Mouse (Mus musculus) midbrain, embryonic 12.5 days (tissue): ENCODE data around the gene Glis3. TPM values are rescaled to one million over a fixed set of nuclear protein-coding genes. Genes with fewer than 3 reads are reported as not detected.

Experiments used
- ATAC-seq: fragments of 200-750 bp; cut with Nextera tagmentation; 2 replicates; pipeline ENCODE4 v1.8.0; 2017; ENCODE audit warnings: low read depth, moderate TSS enrichment, moderate library complexity; ENCODE audit not compliant: low FRiP score
- H3K27ac ChIP-seq: fragments of 300-500 bp; sonication (generic); replicated peaks from 2 replicates; pipeline ENCODE4 v1.5.1; 2016; ENCODE audit warnings: mild to moderate bottlenecking
- H3K27me3 ChIP-seq: fragments of 300-500 bp; sonication (generic); 2 replicates; pipeline ENCODE4 v1.6.1; 2016; ENCODE audit warnings: mild to moderate bottlenecking
- H3K36me3 ChIP-seq: fragments of 300-500 bp; sonication (generic); 2 replicates; pipeline ENCODE4 v1.6.1; 2016
- H3K4me1 ChIP-seq: fragments of 300-500 bp; sonication (generic); 2 replicates; pipeline ENCODE4 v1.6.1; 2016
- H3K4me2 ChIP-seq: fragments of 300-500 bp; sonication (generic); replicated peaks from 2 replicates; pipeline ENCODE4 v1.6.1; 2016; ENCODE audit warnings: mild to moderate bottlenecking, moderate library complexity
- H3K4me3 ChIP-seq: fragments of 300-500 bp; sonication (generic); 2 replicates; pipeline ENCODE4 v1.5.1; 2016; ENCODE audit warnings: mild to moderate bottlenecking
- H3K9ac ChIP-seq: fragments of 300-500 bp; sonication (generic); replicated peaks from 2 replicates; pipeline ENCODE4 v1.6.1; 2016; ENCODE audit warnings: mild to moderate bottlenecking, moderate library complexity
- H3K9me3 ChIP-seq: fragments of 300-500 bp; sonication (generic); 2 replicates; pipeline ENCODE4 v1.6.1; 2016; ENCODE audit warnings: mild to moderate bottlenecking
- WGBS: fragments of 180-500 bp; shearing (Covaris S2); methylation state at CpG from one replicate; pipeline ENCODE4 v1.1.7; 2016; 5-methylcytosine and 5-hydroxymethylcytosine counted together
- polyA plus RNA-seq: library from polyadenylated mRNA; unstranded; fragments of >200 nt; fragmentation: Nextera tagmentation; extraction: Ambion mirVana; gene quantifications from 2 replicates; pipeline ENCODE4 v1.2.1, GENCODE M21; 2016

Glis3 gene
- polyA plus RNA-seq, 1 experiment from 2014 or later = 3.5 TPM

- 92% methylated on average over 11 of the region's 11 CpGs for WGBS
- no peak overlapping the region for H3K4me2 ChIP-seq
Measured at GRCm38 (mm10) chr19:28621608-28622505, 58.0 kb downstream of the Glis3 start.

GRCm38 (mm10) chr19:28617736-28618135 lies 62.1 kb downstream of the Glis3 start:
- H3K4me1 ChIP-seq = peaks cover 7% of the 10 kb centered on the region; the same call in 1 of the 2 replicates
- no peak overlapping the region for H3K4me2 ChIP-seq
- no peak overlapping the region for H3K4me3 ChIP-seq
- no peaks in the 10 kb centered on the region for H3K9me3 ChIP-seq
- no peak overlapping the region for H3K9ac ChIP-seq
- no peaks in the 10 kb centered on the region for H3K36me3 ChIP-seq
- WGBS = 88% methylated on average over 7 of the region's 7 CpGs
- peaks cover 31% of the 10 kb centered on the region for H3K27me3 ChIP-seq
- ATAC-seq = no peak
- no peak overlapping the region for H3K27ac ChIP-seq

More at GRCm38 (mm10) chr19:28621608-28622505, 58.0 kb downstream of the Glis3 start:
- Histone ChIP-seq H3K9ac (no peak overlapping the region), H3K27me3 (peaks cover 32% of the 10 kb centered on the region), H3K36me3 (no peaks in the 10 kb centered on the region), H3K9me3 (no peaks in the 10 kb centered on the region), H3K27ac (no peak overlapping the region), H3K4me1 (peaks cover 3% of the 10 kb centered on the region; the same call in 1 of the 2 replicates), H3K4me3 (no peak overlapping the region)
- ATAC-seq = no peak

DNA sequence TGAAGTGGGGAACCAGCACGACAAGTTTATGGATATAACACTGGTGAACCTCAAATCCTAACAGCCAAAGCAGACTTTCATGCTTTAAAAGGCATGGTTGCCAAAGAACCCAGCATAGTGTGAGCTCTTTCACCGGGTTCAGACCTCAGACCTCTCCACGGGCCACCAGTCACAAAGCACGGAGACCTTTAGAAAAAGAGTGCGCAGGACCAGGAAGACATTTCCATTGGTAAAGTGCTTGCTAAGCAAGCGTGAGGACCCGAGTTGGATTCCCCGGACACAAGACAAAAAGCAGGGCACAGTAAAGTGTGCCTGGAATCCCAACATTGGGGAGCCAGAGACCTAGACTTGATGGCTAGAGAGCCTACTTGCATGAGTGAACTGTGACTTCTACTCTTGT lies 62.7 kb downstream of the Glis3 start:
- H3K4me3 ChIP-seq = no peak overlapping the region
- H3K27me3 ChIP-seq = peaks cover 37% of the 10 kb centered on the region
- no peak overlapping the region for H3K27ac ChIP-seq
- no peak for ATAC-seq
- peaks cover 7% of the 10 kb centered on the region; the same call in 1 of the 2 replicates for H3K4me1 ChIP-seq
- no peak overlapping the region for H3K4me2 ChIP-seq
- no peak overlapping the region for H3K9ac ChIP-seq
- no peaks in the 10 kb centered on the region for H3K36me3 ChIP-seq
- no peaks in the 10 kb centered on the region for H3K9me3 ChIP-seq
- 60% methylated on average over 8 of the region's 8 CpGs for WGBS

DNA sequence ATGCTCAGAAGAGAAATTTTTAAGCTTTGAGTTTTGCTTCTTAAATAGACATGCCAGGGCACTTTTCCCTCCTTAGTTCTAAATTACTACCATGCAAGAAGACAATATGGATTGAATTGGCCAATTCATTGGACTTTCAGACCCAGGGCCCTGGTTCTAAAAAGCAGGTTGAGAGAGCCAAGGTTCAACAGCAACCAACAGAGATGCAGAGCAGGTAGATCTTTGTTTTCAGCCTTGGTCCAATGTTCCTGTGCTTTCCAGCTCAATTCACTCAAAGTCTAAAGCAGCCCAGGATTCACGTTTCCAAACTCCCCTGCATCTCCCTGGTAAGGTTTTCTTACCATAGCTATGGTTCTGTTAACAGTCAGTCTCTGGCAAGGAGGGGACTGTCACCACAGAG lies 63.4 kb downstream of the Glis3 start:
- ATAC-seq = no peak
- no peak overlapping the region for H3K9ac ChIP-seq
- H3K27ac ChIP-seq = no peak overlapping the region
- H3K36me3 ChIP-seq = no peaks in the 10 kb centered on the region
- H3K27me3 ChIP-seq = peaks cover 36% of the 10 kb centered on the region
- 49% methylated on average over 1 of the region's 1 CpGs for WGBS
- H3K9me3 ChIP-seq = no peaks in the 10 kb centered on the region
- no peak overlapping the region for H3K4me2 ChIP-seq
- H3K4me3 ChIP-seq = no peak overlapping the region
- peaks cover 7% of the 10 kb centered on the region; the same call in 1 of the 2 replicates for H3K4me1 ChIP-seq

- Histone ChIP-seq H3K9ac (no peak overlapping the region), H3K27ac (no peak overlapping the region), H3K4me2 (no peak overlapping the region), H3K4me1 (peaks cover 19% of the 10 kb centered on the region), H3K9me3 (no peaks in the 10 kb centered on the region), H3K27me3 (peaks cover 43% of the 10 kb centered on the region), H3K4me3 (no peak overlapping the region), H3K36me3 (no peaks in the 10 kb centered on the region)
- 91% methylated on average over 10 of the region's 10 CpGs for WGBS
- no peak for ATAC-seq
Measured at GRCm38 (mm10) chr19:28612249-28612648, 67.6 kb downstream of the Glis3 start.

GRCm38 (mm10) chr19:28608747-28609146 lies 71.1 kb downstream of the Glis3 start:
- ATAC-seq = peak; percentile 90
- no peaks in the 10 kb centered on the region for H3K9me3 ChIP-seq
- WGBS = 37% methylated on average over 5 of the region's 5 CpGs
- peak overlapping the region; percentile 11; the same call in 1 of the 2 replicates for H3K4me2 ChIP-seq
- H3K4me3 ChIP-seq = no peak overlapping the region
- H3K27me3 ChIP-seq = peaks cover 65% of the 10 kb centered on the region
- H3K9ac ChIP-seq = no peak overlapping the region
- peak overlapping the region; percentile 46 for H3K27ac ChIP-seq
- no peaks in the 10 kb centered on the region for H3K36me3 ChIP-seq
- H3K4me1 ChIP-seq = peaks cover 12% of the 10 kb centered on the region

GRCm38 (mm10) chr19:28608277-28608676 lies 71.6 kb downstream of the Glis3 start:
- Histone ChIP-seq H3K27ac (peak overlapping the region; percentile 46), H3K9ac (no peak overlapping the region)
- 57% methylated on average over 6 of the region's 6 CpGs for WGBS

GRCm38 (mm10) chr19:28600866-28601265 lies 79.0 kb downstream of the Glis3 start:
- no peaks in the 10 kb centered on the region for H3K36me3 ChIP-seq
- WGBS = 89% methylated on average over 4 of the region's 4 CpGs

More at GRCm38 (mm10) chr19:28608277-28608676, 71.6 kb downstream of the Glis3 start:
- Histone ChIP-seq H3K4me1 (peaks cover 12% of the 10 kb centered on the region), H3K36me3 (no peaks in the 10 kb centered on the region), H3K27me3 (peaks cover 63% of the 10 kb centered on the region), H3K4me3 (no peak overlapping the region), H3K9me3 (no peaks in the 10 kb centered on the region), H3K4me2 (peak overlapping the region; percentile 11; the same call in 1 of the 2 replicates)
- ATAC-seq = no peak; the same call in 1 of the 2 replicates

GRCm38 (mm10) chr19:28594215-28594614 lies 85.7 kb downstream of the Glis3 start:
- WGBS = 53% methylated on average over 4 of the region's 4 CpGs
- no peaks in the 10 kb centered on the region for H3K4me1 ChIP-seq

More at GRCm38 (mm10) chr19:28600866-28601265, 79.0 kb downstream of the Glis3 start:
- no peak overlapping the region for H3K27ac ChIP-seq
- no peaks in the 10 kb centered on the region for H3K9me3 ChIP-seq
- H3K27me3 ChIP-seq = peaks cover 12% of the 10 kb centered on the region
- H3K9ac ChIP-seq = no peak overlapping the region
- H3K4me1 ChIP-seq = no peaks in the 10 kb centered on the region
- ATAC-seq = no peak
- H3K4me2 ChIP-seq = no peak overlapping the region
- no peak overlapping the region for H3K4me3 ChIP-seq

DNA sequence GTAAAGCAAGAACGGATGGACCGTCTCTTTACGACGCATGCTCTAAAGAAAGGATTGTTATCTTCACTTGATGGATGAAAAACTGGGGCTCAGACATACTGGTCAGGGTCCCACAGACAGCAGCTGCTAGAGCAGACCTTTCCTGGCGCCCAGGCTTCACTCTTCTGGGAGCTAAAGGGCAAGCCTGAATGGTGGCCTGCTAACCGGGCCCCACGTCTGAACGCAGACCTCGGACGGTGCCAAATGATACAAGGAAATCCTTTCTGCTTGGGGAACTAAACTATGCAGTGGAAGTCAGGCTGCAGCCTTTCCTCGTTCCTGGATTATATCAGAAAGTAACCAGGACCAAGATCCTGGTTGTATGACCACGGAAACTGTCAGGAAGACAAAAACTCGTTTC lies 86.9 kb downstream of the Glis3 start:
- Histone ChIP-seq H3K4me1 (no peaks in the 10 kb centered on the region), H3K36me3 (no peaks in the 10 kb centered on the region), H3K27me3 (peaks cover 12% of the 10 kb centered on the region), H3K4me2 (no peak overlapping the region), H3K27ac (no peak overlapping the region), H3K9me3 (no peaks in the 10 kb centered on the region), H3K4me3 (no peak overlapping the region), H3K9ac (no peak overlapping the region)
- 87% methylated on average over 13 of the region's 13 CpGs for WGBS
- no peak for ATAC-seq

More at GRCm38 (mm10) chr19:28594215-28594614, 85.7 kb downstream of the Glis3 start:
- no peak for ATAC-seq
- H3K27me3 ChIP-seq = peaks cover 12% of the 10 kb centered on the region
- H3K4me2 ChIP-seq = no peak overlapping the region
- H3K27ac ChIP-seq = no peak overlapping the region
- no peak overlapping the region for H3K9ac ChIP-seq
- no peaks in the 10 kb centered on the region for H3K9me3 ChIP-seq
- H3K36me3 ChIP-seq = no peaks in the 10 kb centered on the region
- H3K4me3 ChIP-seq = no peak overlapping the region

DNA sequence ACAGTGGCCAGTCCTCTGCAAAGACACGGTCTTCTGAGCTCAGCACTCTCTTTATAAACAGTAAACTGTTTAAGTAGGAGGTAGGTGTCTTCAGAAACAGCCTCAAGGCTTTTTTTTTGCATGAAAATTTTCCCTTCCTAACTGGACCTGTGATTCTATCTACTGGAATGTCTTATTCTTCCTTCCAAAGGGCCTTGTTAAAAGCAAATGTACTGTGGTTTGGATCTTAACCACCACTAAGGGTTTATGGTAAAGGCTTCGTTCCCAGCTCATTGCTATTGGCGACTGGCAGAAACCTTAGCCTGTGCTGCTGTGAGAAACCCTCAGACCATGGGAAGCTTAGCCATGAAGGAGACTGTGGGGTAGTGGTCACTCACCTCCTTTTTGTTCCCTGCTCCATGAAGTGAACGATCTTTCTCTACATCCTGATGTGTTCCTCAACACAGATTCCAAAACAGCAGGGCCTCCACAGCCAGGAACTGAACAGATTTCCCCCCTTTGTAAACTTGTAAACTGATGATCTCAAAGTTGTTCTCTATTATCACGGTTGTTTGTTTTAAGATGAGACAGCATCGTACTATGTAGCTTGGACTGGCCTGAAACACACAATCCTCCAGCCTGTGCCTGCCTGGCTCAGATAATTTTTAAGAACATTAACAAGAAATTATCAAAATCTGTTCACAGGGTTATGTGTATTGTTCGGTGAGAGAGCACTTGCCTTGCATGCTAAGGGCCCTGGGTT lies 88.0 kb downstream of the Glis3 start:
- Histone ChIP-seq H3K27me3 (peaks cover 12% of the 10 kb centered on the region), H3K9me3 (no peaks in the 10 kb centered on the region), H3K9ac (no peak overlapping the region), H3K27ac (no peak overlapping the region), H3K4me2 (no peak overlapping the region), H3K4me3 (no peak overlapping the region), H3K36me3 (no peaks in the 10 kb centered on the region), H3K4me1 (no peaks in the 10 kb centered on the region)
- ATAC-seq = no peak
- WGBS = 83% methylated on average over 7 of the region's 7 CpGs

- 52% methylated on average over 8 of the region's 8 CpGs for WGBS
- Histone ChIP-seq H3K27ac (no peak overlapping the region), H3K9me3 (no peaks in the 10 kb centered on the region), H3K27me3 (peaks cover 54% of the 10 kb centered on the region), H3K4me2 (peak overlapping the region; percentile 42; the same call in 1 of the 2 replicates), H3K4me1 (peaks cover 10% of the 10 kb centered on the region), H3K9ac (no peak overlapping the region), H3K4me3 (no peak overlapping the region), H3K36me3 (no peaks in the 10 kb centered on the region)
- ATAC-seq = no peak
Measured at GRCm38 (mm10) chr19:28580499-28580898, 99.4 kb downstream of the Glis3 start.
